Mouse (Mus musculus) neutrophil, adult 59 days (primary cell): ENCODE data around the gene Gm10600. TPM values are rescaled to one million over a fixed set of nuclear protein-coding genes. Genes with fewer than 3 reads are reported as not detected.

ENCODE experiments used
- total RNA-seq, 2 experiments: library from RNA; stranded (reverse); gene quantifications; 1 replicate in 1 of 2; 2 replicates in 1 of 2; pipeline ENCODE4 v1.2.4; 2023

Gene Gm10600
- not detected for total RNA-seq

DNA sequence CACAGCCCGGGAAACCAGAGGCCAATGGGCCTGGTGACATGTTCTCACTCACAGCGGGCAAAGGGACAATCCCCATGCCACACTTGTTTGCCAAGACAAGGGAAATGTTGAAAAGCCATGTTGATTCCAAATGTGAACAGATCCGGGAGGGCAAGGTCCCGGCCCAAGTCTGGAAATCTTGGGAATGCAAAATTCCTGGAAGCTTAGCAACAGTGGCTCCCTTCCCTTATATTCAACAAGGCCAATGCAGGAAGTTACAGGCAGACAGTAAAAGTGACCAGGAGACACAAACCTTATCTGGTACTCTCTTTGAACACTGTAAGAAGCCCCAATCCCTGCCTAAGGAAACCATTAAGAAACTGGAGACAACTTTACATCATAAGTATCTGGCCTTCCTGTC is at the start of gene Gm10600:
TSS of gene Gm10600 (plus strand) at position 301 of the 400 bp plus-strand sequence.

DNA sequence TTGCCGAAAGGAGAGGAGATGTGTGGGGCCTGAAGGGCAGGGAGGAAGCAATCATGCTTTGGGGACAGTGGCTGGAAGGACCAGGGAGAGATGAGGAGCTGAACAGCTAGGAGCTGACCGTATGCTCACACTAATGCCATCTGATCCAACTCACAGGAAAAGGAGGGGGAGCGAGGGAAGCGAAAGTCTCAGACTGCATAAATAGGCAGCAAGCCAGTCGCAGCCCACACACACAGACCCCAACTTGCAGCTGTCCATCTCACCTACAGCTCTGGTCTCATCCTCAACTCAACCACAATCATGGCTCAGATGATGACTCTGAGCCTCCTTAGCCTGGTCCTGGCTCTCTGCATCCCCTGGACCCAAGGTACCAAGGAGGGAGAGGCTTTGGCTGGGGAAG is 15.0 kb downstream of the Gm10600 start, which contains the start of gene Ccl21b:
TSS of gene Ccl21b (plus strand) at position 301 of the 400 bp plus-strand sequence.

Other genes with a start within 250 kb of the Gm10600 start
- not detected for gene Gm21093, start 205.9 kb upstream of the Gm10600 start, total RNA-seq
- not detected for gene Gm3893, start 149.4 kb upstream of the Gm10600 start, total RNA-seq
- not detected for gene Gm13304, start 125.8 kb upstream of the Gm10600 start, total RNA-seq
- gene Gm13306, start 87.2 kb upstream of the Gm10600 start, total RNA-seq: 1 to 10 TPM in 1 of 2 experiments, not detected in 1; 1.3 TPM
- gene Gm13305, start 72.0 kb upstream of the Gm10600 start, total RNA-seq: not detected
- not detected for gene Ccl21b, start 15.1 kb downstream of the Gm10600 start, total RNA-seq
- gene Gm21953, start 53.6 kb downstream of the Gm10600 start, total RNA-seq: not detected
- gene Fam205a3, start 77.7 kb downstream of the Gm10600 start, total RNA-seq: under 1 TPM; 0.09 to 0.16 TPM
- not detected for gene Gm21586, start 198.7 kb downstream of the Gm10600 start, total RNA-seq
- gene Gm2163, start 226.1 kb downstream of the Gm10600 start, total RNA-seq: under 1 TPM in 1 of 2 experiments, not detected in 1; 0.16 TPM